ENCODE assay signal across 19 mouse cellular contexts in genomic region chr6:129513409-129513808, GRCm38 (mm10). TPM values are rescaled to one million over a fixed set of nuclear protein-coding genes. Genes with fewer than 3 reads are reported as not detected.
DNase-seq lines count a peak whose midpoint lies in the region; ATAC-seq and TF ChIP-seq lines count a peak whose summit lies in the region.
"Had no signal": no experiment of that assay in that cellular context is flagged by ENCODE, and none has a peak within 500 bp of the region (broad histone marks: within the 10 kb centered on the region; RNA-seq: fewer than 3 reads in every experiment).

No protein-coding gene starts in this region.

- no peak overlapping the region for H3K27ac ChIP-seq in stomach, postnatal 0 days (replicated peaks)
- H3K27ac ChIP-seq: forebrain, embryonic 12.5 days; hindbrain, embryonic 14.5 days; layer of hippocampus, adult 2 months; liver, embryonic 13.5 days; midbrain, embryonic 12.5 days; neural tube, embryonic 12.5 days had no signal

- H3K9ac ChIP-seq in stomach, postnatal 0 days (ENCODE audit: low read length): no peak overlapping the region
- H3K9ac ChIP-seq: forebrain, embryonic 12.5 days; heart, embryonic 12.5 days; hindbrain, embryonic 14.5 days; liver, embryonic 13.5 days; midbrain, embryonic 12.5 days; neural tube, embryonic 12.5 days had no signal

- H3K4me2 ChIP-seq in stomach, postnatal 0 days (replicated peaks; ENCODE audit: low read depth): no peak overlapping the region
- H3K4me2 ChIP-seq: forebrain, embryonic 12.5 days; heart, embryonic 12.5 days; hindbrain, embryonic 14.5 days; liver, embryonic 13.5 days; midbrain, embryonic 12.5 days; neural tube, embryonic 12.5 days had no signal

- peak; percentile 20 for DNase-seq in embryo, embryonic 11 days
- no peak for DNase-seq in embryo, embryonic 9.5 days (ENCODE audit: extremely low spot score)
- DNase-seq in kidney, postnatal 10 days: peak; percentile 31
- no peak for DNase-seq in kidney, postnatal 25 days
- peak; percentile 32 for DNase-seq in right cerebral cortex, adult 18-20 months
- DNase-seq in right cerebral cortex, postnatal 36 days (ENCODE audit: low spot score in 2 of 2): no peak
- no peak for DNase-seq in stomach, postnatal 0 days (ENCODE audit: low spot score)
- no peak for DNase-seq in cerebellum, postnatal 14 days
- DNase-seq: cerebellum, adult 2 months; gastrocnemius, postnatal 25 days; liver, embryonic 13.5 days; spleen, adult 18-20 months; thymus, adult 18-20 months had no signal

- peak; percentile 84 for ATAC-seq in stomach, postnatal 0 days (ENCODE audit: low FRiP score, low TSS enrichment)

- H3K4me1 ChIP-seq in stomach, postnatal 0 days (replicated peaks; ENCODE audit: control insufficient read depth, insufficient read depth): no peaks in the 10 kb centered on the region; the same call in 1 of the 2 replicates
- H3K4me1 ChIP-seq: forebrain, embryonic 12.5 days; liver, embryonic 13.5 days; midbrain, embryonic 12.5 days; neural tube, embryonic 12.5 days had no signal

- 17% methylated on average over 1 of the region's 1 CpGs for WGBS in stomach, postnatal 0 days

- H3K36me3 ChIP-seq in stomach, postnatal 0 days (ENCODE audit: control insufficient read depth, insufficient read depth, low read length): no peaks in the 10 kb centered on the region
- H3K36me3 ChIP-seq: forebrain, embryonic 12.5 days; heart, embryonic 12.5 days; liver, embryonic 13.5 days; midbrain, embryonic 12.5 days; neural tube, embryonic 12.5 days had no signal

- H3K27me3 ChIP-seq in stomach, postnatal 0 days (ENCODE audit: control insufficient read depth, insufficient read depth, low read length): no peaks in the 10 kb centered on the region
- H3K27me3 ChIP-seq: forebrain, embryonic 12.5 days; heart, embryonic 12.5 days; liver, embryonic 13.5 days; midbrain, embryonic 12.5 days; neural tube, embryonic 12.5 days had no signal

- no peaks in the 10 kb centered on the region for H3K9me3 ChIP-seq in stomach, postnatal 0 days (ENCODE audit: control insufficient read depth, low read length)
- H3K9me3 ChIP-seq: forebrain, embryonic 12.5 days; heart, embryonic 12.5 days; liver, embryonic 13.5 days; midbrain, embryonic 12.5 days; neural tube, embryonic 12.5 days had no signal

- no peak for TF ChIP-seq EP300 in stomach, postnatal 0 days (optimal IDR thresholded peaks at IDR 0.05)

- H3K4me3 ChIP-seq in stomach, postnatal 0 days (ENCODE audit: low read depth, low read length): no peak overlapping the region
- H3K4me3 ChIP-seq: forebrain, embryonic 12.5 days; heart, embryonic 12.5 days; layer of hippocampus, adult 2 months; liver, embryonic 13.5 days; midbrain, embryonic 12.5 days; neural tube, embryonic 12.5 days had no signal

- TF ChIP-seq CTCF in stomach, postnatal 0 days (IDR thresholded peaks at IDR 0.05; ENCODE audit: low read depth): no peak

RNA-seq across cellular contexts. Expression of gene Tmem52b, which starts 1.1 kb away (rescaled TPM):
- polyA plus RNA-seq in stomach, postnatal 0 days (2015; fragmentation: Nextera tagmentation; extraction: Ambion mirVana): 0.04 and 0.11 TPM in 2 replicates
- polyA plus RNA-seq: cerebellum, adult 2 months; forebrain, embryonic 12.5 days; heart, embryonic 12.5 days; liver, embryonic 13.5 days; midbrain, embryonic 12.5 days; neural tube, embryonic 12.5 days had no signal

RNA-seq across cellular contexts. Expression of gene Olr1, which starts 6.4 kb away (rescaled TPM):
- 0.08 and 0.22 TPM in 2 replicates for polyA plus RNA-seq in stomach, postnatal 0 days (2015; fragmentation: Nextera tagmentation; extraction: Ambion mirVana)
- polyA plus RNA-seq: cerebellum, adult 2 months; forebrain, embryonic 12.5 days; hindbrain, embryonic 14.5 days had no signal

RNA-seq across cellular contexts. Expression of gene Gabarapl1, which starts 19.6 kb away (rescaled TPM):
- 45.7 and 46.8 TPM in 2 replicates for polyA plus RNA-seq in stomach, postnatal 0 days (2015; fragmentation: Nextera tagmentation; extraction: Ambion mirVana)

Comparison
In these comparisons a context has a peak if more than half of its experiments do, and no peak if none do; other contexts are left out.
1. DNase-seq: peak in embryo, embryonic 11 days (single experiment), kidney, postnatal 10 days (single experiment) and right cerebral cortex, adult 18-20 months (single experiment); none in embryo, embryonic 9.5 days (single experiment), kidney, postnatal 25 days (0 of 2), right cerebral cortex, postnatal 36 days (0 of 2), stomach, postnatal 0 days (single experiment) and cerebellum, postnatal 14 days (0 of 2).